Mouse (Mus musculus) left cerebral cortex, adult 9 months (tissue): ENCODE results near the gene Tagln.

Experiments
- DNase-seq, 2 experiments: peaks; one replicate each; pipeline ENCODE4 v3.0.0; 2022; ENCODE audit warnings: low spot score in 2 of 2

Tagln gene

GRCm38 (mm10) chr9:45907078-45907428 lies 28.8 kb downstream of the Tagln start:
- no peak for DNase-seq

GRCm38 (mm10) chr9:45906355-45907077 lies 29.3 kb downstream of the Tagln start, which contains the start of the genes Pcsk7 and Rnf214:
Gene Pcsk7, plus strand, starts transcription at chr9:45906497.
Gene Rnf214, minus strand, starts transcription at chr9:45906911.
- peak; percentile 50 to 86 for DNase-seq

GRCm38 (mm10) chr9:45905811-45906237 lies 30.0 kb downstream of the Tagln start:
- no peak for DNase-seq

- no peak for DNase-seq
Measured at GRCm38 (mm10) chr9:45905196-45905595, 30.7 kb downstream of the Tagln start.

GRCm38 (mm10) chr9:45893681-45894080 lies 42.2 kb downstream of the Tagln start:
- no peak for DNase-seq
